Mouse (Mus musculus) thymus, postnatal 14 days (tissue): Measurements from ENCODE around the gene Fbxl20.
A peak's percentile ranks its signal among the peaks of the same experiment; 100 is the strongest.

ENCODE experiments used
- DNase-seq: peaks from one replicate; pipeline ENCODE4 v3.0.0; 2021

Fbxl20 gene

DNA sequence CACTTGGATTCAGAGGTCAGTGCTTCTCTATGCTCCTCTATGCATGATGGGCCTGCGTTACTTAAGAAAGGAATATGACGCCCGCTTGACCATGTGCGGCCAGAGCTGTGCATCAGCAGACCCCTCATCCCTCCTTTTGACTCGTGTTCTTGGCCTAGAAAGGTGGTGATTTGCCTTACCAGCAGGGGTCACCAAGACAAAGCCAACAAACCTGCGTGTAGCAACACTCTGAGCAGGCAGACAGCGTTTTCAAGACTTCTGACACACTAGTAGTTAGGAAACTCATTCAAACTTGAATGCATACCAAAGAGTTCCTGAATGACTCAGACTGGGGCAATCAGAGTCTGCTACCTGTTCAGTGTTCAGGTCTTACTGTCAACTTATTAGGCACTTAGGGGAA, 63.6 kb downstream of the Fbxl20 start:
- no peak for DNase-seq

DNA sequence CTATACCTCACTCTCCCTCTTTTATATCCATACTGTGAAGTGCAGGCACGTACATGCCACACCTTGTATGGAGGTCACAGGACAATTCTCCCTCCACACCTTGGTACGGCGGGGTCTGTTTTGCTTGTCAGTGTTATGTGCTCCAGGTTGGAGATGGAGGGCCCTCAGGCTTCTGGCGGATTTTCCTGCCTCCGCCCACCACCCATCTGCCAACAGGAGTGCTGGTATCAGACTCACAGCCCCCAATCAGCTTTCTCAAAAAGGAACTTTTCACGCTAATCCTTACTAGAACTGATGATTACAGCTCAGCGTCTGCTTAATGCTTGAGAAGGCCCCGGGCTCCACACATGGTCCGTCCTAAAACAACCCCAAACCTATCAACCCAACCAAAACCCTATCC, 64.1 kb downstream of the Fbxl20 start:
- no peak for DNase-seq

DNA sequence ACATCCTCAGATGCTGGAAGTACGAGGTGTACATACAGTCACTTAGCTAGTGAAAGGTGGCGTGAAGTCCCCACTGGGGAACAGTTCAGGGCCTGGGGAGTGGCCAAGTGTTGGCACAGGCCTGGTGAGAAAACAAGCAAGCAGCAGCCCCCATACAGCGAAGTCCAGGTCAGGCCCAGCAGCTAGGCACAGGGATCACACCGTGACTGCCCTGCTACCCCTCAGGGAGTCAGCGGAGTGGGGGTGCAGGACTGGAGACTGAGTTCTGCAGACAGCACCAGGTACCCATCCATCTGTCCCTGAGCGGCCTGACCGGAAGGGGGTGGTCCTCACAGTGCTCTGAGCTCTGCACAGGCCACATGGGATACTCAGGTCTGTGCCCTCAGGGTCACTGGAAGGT, 67.5 kb downstream of the Fbxl20 start:
- no peak for DNase-seq

DNA sequence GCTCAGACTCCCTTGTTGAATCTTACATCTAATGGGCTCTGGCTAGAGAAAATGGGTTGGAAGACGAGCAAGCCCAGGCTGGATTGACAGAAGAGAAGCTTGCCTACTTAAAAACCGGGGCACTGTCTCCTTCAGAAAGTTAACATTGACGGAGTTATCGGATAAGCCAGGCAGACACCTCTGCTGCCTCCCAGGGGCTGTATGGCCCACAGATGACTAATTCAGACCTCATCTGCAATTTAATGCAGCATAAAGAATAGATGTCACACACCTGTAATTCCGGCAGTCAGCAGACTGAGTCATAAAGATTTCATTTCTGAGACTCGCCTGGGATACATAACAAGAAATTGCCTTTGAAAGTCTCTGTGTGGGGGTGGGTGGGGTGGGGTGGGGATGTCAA, 69.8 kb downstream of the Fbxl20 start:
- no peak for DNase-seq

DNA sequence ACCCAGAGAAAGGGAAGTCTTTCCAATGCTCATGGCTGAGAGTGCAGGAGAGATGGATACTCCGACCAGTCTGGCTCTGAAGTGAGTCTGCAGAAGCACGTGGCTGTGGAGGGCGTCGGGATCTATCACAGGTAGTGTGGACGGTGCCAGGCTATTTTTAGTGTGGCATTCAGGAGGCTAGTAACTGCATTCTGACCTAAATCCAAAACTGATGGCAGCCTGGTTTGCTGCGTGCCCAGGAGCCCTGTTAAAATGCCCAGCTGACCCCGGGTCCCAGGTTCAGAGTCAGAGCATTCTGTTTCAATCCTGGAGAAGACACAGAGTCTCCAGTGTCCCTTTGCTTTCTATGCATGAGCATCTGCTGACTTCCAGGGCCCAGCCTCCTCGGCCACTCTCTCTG, 73.1 kb downstream of the Fbxl20 start:
- no peak for DNase-seq

DNA sequence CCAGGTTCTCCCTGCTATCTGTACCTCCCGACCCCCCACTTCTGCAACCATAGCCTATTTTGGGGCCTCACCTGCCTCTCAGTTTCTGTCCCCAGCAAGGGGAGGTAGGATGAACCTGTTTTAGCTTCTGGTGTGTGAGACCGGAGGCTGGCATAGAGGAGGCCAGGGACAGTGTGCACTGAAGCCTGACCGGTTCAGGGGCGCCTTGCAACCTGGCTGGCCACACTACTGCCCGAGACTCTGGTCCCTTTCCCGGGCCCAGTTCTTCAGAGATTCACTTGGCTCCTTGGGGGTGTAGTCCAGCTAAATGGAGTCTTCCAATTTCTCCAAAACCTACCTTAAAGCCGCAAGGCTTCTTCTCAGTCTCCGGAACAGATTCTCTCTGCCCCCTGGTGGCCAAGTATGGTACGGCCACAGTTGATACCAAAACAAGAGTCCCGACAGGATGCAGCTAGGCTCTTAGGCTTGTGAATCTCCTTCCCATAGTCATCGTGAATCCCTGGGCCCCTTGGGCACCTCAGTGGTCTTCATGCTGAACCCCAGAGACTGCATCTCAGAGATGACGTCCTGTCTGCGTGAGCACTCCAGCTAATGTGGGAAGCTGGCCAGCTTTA, 74.9 kb downstream of the Fbxl20 start:
- DNase-seq, result peak; percentile 90

DNA sequence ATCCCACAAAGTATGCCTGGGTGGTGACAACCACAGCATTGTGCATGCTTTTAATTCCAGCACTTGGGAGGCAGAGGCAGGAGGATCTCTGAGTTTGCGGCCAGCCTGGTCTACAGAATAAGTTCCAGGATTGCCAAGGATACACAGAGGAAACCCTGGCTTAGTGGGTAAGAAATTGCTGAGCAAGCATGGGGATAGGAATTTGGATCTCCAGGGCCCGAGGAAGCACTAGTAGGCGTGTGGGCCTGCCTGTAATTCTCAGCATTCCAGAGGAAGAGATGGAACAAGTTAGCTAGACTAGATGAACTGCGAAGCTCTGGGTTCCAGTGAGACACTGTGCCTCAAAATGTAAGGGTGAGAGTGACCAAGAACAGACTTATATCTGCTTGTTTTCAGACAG, 76.8 kb downstream of the Fbxl20 start:
- no peak for DNase-seq

DNA sequence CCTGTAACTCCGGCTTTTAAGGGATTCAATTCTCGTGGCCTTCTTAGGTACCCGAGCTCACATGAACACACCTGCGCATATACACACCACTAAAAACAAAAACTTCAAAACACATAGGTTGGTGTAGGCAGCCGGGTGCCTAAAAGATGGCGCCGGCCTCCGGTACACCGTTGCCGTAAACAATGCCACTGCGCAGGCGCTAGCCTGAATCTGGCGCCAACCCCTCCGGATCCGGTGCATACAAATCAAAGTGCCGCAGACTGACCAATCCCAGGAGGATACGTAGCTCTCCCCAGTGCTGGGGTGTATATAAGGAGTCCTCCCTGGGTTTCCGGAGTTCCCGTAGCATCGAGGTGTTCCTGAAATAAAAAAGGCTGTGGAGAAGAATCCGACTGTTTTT, 82.9 kb downstream of the Fbxl20 start:
- no peak for DNase-seq

DNA sequence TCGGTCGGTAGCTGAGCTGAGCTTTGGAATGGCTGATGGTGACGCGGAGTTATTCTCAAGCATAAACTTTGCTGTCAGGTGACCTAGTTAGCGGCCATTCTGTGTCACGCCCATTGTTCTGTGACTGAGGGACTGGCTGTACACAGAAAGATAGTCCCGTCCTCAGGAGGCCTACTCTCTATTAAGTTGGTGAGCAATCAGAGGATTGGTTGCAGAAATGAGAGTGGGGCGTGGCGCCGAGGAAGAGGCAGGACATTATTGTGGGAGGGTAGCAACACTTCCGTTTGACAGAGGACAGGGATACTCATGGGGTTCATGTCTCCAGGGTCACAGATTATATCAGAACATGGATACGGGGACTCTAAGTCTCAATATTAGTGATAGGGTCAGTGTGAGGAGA, 84.0 kb downstream of the Fbxl20 start:
- no peak for DNase-seq

DNA sequence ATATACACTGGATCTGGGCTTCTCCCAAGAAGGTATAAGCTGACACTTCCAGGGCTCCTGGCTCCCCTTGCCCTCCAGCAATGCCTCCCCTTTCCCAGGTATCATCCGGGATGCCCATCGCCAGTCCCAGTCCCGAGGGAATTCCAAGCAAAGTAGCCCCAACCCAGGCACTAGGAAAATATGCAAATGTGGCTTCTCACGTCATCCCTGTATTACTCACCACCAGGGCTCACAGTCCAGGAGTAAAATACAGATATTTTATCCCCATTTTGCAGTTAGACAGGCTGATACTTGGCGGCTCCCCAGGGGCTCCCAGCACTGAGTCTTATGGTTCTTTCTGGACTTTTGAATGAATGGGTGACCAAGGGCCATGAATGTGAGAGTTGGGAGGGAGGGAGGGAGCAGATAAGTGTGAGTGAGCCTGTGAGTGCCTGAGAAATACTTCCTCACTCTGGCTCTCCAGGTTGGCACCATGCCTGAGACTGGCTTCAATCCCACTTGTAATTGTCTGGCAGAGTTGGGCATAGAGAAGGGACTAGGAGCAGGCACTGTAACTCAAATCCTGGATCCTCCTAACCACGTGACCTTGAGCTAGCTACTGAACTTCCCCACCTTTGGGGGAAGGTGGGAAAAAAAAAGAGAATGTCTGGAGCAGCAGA, 88.2 kb downstream of the Fbxl20 start:
- no peak for DNase-seq

DNA sequence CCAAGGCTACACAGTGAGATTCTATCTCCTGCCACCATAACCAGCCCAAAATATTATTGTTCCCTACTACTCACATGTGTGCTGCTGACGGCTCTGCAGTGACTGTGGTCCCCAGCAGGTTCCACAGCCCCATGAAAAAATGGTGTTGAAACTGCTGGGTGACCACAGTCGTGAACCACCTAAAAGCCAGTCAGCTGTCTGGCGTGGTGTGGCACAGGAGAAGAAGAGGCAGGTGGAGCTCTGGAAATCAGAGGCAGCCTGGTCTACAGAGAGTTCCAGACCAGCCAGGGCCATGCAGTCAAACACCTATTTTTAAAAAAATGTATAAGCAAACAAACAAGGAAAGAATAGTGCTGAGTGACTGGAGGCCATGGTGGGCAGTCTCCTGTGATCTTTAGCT, 88.8 kb downstream of the Fbxl20 start:
- no peak for DNase-seq

DNA sequence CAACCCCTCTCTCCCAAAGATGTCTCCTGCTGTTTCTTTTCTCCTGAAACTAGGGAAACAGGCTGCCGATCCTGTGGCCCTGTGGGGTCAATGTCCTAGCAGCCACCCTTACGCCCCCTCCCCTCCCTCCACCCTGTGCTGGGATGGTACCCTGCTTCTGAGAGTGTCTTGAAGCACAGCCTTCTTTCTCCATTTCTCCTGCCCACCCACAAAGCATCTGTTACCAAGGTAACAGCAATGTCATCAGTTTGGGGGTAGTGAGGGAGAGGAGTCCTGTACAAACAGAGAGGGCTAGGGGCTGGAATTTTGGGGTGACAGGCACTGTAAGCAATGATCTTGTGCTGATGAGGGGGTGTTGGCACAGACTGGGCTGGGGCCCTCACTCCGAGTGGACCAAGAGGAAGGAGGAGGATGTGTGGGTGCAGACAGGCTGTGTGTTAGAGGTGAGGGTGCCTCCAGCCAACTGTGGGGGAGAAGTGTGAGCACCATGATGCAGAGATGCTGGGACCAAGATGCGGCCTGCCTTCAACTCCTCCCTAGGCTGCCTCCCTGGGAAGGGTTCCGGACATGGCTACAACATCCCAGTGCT, 90.0 kb downstream of the Fbxl20 start:
- no peak for DNase-seq

DNA sequence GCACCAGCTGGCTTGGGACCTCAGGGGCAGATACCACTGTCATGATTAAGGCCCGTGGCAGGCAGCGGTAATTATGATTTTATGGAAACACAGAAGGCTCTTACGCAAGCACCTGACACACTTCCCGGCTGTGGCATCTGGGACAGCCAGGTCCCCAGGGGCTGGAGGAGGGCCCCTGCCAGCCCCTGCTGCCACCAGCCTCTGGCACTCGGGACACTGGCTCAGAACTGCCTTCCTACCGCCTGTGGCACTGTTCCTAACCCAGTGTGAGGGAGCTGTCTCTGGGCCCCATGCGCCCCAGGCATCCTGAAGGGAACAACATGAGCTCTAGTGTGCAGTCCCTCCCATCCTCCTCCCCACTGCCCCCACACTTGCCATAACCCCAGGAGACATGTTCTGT, 90.5 kb downstream of the Fbxl20 start:
- no peak for DNase-seq

DNA sequence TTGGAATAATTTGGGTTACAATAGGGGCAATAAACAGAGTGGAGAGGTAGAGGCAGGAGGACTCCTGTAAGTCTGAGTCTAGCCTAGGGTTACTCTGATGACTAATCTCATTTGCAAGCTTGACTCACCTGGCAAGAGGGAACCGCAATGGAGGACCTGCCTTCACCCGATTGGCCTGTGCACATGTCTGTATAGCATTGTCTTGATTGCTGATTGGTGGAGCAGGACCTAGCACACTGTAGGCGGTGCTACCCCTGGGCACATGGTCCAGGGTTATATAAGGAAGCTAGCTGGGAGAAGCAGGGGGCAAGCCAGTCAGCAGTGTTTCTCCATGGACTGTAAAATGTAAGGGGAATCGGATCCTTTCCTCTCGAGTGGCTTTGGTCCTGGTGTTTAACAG, 92.2 kb downstream of the Fbxl20 start:
- no peak for DNase-seq

DNA sequence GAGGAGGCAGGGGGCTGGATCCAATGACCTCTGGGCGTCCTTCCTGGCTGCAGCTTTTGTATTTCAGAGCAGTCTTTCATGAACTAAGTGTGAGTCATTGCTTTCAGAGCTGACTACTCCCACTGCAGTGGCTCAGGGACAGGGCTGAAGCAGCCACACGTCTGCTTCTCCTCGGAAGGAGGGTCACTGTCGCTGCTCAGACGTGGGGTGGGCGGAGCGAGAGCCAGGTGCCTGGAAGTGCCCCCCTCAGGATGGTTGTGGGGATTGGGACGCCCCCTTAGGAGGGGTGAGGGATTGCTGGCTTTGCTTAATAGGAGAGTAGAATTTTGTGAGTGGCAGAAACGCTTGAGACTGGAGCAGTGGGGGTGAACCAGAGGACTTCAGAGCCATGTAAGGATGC, 92.7 kb downstream of the Fbxl20 start:
- DNase-seq, result no peak

DNA sequence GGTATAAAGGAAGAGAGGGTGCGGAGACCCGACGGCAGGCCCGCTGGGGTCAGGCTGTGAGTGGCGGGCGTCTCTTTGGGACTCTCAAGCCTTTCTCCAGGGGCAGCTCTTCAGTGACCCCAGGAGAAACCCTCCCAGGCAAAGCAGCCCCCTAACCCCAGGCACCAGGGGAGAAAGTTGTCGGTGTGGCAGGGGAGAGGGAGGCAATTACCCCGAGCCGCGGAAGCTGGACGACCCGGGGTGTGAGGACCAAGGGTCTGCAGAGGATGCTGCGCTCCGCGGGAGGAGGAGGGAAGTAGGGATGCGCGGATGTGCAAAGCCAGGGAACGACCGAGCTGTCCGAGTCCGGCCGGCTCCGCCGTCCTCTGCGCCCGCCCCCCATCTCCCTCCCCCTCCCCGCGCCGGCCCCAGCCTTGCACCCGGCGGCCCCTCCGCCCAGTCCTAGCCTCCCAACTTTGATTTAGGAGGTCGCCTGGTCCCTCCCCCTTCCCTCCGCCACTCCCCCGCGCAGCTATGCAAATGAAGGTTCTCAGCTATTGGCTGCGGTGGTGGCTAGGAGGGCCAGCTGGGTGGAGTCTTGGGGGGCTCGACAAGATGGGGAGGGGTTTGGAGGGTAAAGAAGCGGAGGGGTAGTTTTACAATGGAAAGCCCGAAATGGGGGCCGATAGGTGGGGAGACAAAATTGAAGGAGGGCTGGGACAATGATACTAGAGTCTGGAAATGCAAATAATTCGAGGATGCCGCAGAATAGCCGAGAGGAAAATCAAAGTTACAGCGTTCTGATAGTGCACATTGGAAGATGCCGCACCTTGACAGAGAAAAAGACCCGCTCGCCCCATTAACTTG, 97.0 kb downstream of the Fbxl20 start, which contains the start of gene Stac2:
TSS of gene Stac2 (minus strand) at position 474 of the 846 bp plus-strand sequence.
- peak; percentile 83 for DNase-seq

DNA sequence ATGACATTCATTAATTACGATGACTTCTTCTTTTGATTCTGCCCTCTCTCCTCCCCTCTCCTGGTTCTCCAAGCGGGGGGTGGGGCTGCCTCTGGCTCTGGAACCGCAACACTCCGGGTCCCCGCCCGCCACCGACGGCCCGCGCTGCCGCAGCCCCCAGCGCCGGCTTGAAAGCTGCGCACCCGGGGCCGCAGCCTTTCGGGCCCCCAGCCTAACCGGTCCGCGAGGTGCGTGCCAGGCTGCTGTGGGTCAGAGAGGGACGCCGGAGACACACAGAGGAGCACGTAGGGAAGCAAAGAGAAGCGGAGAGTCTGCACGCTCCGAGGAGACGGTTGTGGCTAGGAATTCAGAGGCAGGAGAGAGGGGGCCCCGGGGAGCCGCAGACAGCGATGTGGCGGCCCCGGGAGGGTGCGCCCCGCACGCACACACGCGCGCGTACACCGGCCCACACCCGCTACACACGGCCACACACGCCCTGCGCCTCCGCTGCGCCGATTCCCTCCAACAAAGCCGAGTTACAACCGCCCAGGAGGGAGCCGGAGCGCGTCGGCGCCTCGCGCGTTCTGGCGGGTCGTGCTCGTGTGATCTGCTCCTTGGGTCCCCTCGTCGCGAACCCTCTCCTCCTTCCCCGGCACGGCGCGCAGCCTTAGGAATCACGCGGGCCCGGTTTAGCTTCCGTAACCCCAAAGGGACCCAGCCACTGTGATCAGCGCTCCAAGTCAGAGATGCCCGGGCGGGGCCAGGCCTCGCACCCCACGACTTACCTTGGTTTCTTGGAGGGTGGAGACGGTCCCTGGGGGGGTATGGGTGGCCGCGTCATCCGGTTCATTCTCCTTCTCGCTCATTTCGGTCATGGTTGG, 97.8 kb downstream of the Fbxl20 start:
- peak; percentile 43 for DNase-seq

DNA sequence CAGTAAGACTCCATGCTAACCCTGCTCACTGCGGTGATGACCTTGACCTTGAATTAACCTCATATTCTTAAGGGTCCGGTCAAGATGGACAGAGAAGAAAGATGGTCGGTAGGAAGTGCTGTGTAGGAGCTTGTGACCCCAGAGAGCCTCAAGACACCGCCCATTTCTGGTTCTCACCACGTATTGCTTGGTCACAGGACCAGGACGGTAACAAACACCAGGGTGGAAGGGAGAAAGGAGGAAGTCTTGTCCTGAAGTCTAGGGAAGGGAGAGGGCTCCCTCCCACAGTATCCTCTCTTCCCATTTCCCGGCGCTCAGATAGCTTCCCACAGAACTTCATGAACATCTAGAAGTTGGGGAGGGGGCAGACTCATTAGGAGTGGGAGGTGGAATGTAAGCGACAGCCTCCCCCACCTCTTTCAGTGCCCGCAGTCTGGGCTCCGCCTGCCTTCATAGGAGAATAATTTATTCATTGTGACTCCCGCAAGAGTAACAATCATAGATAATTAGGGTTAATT, 98.5 kb downstream of the Fbxl20 start:
- DNase-seq, result no peak

DNA sequence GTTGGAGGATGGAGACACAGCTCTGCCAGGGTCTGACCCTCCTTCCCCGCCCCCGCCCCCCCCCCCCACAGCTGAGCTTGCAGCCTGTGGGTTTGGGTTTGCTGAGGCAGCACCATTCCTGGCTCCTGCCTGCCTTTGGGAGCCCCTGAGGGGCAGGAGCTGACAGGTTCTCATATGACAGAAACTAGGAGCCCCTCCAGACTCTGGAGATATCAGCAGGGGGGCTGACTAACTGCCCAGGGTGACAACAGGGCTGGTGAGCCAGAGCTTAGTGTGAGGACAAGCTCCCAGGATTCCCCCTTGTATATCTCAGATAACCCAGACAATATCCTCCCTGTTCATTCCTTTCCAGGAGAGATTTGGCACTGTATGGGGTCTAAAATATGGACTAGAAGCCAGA, 99.3 kb downstream of the Fbxl20 start:
- no peak for DNase-seq

DNA sequence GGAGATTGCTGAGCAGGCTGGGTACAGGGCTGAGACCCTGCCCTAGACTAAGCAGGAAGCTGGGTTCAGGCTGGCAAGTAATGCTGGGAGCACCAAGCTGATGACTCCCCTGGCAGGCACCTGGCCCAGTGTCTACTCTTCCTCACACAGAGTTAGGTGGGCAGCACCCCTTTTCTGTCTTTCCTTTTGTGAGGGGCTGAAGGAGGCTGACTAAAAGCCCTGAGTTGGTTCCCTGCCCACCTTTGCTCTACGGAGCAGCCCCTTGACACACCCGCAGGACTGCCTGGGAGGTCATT, 99.7 kb downstream of the Fbxl20 start:
- DNase-seq, result peak; percentile 30

DNA sequence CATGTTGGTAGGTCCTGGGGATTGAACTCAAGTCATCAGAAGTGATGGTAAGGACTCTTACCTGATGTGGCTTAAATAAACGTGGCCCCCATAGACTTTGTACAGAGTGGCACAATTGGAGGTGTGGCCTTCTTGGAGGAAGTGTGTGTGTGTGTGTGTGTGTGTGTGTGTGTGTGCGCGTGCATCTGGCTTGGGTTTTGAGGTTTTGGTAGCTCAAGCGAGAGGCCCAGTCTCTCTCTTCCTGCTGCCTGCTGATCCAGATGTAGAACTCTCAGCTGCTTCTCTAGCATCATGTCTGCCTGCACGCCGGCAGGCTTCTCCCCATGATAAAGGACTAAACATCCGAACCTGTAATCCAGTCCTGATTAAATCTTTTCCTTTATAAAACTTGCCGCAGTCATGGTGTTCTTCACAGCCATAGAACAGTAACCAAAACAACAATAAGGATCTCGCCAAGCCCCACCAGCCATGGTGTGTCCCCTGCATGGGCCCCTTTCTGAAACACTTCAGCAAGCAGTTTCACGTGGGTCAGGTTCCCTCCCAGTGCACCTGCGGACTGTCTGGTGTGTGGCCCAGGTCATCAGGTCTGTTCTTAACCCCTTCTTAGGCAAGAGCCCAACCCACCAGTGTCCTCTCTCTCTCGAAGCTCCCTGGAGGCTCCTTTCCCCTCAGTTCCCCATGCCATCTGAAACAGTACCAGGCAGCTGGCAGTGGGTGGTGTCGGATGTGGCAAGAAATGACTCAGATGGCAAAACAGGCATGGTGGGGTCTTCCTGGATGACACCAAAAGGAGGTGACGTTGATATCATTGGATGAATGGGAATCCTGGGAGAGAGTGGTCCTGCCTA, 100.3 kb downstream of the Fbxl20 start:
- peak; percentile 65 for DNase-seq

DNA sequence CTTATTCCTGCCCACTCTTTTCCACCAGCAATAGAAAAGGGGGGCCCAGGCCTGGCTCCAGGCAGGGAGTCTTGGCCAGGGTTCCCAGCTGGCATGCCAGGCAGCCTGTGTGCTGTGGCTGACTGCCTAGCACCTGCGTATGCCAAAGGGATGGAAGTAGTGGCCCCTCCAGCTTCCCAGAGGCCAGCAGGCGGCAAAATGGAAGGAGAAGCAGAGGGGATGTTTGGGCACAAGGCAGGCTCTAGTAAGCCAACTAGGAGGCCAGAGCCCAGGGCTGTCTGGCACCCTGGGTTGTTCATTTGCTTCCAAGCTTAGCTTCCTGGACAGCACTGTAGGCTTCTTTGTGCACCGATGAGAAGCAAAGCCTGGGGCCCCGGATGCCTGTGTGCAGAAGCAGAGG, 102.5 kb downstream of the Fbxl20 start:
- no peak for DNase-seq
